Mouse (Mus musculus): ENCODE data around the gene Grik1. TPM values are rescaled to one million over a fixed set of nuclear protein-coding genes. Genes with fewer than 3 reads are reported as not detected.

Gene Grik1
- total RNA-seq, 2 experiments from 2014 or later, result 14.5 to 14.9 TPM

GRCm38 (mm10) chr16:87851550-87851949 lies 438.5 kb downstream of the Grik1 start:
- DNase-seq, result no peak

GRCm38 (mm10) chr16:87848799-87849198 lies 441.3 kb downstream of the Grik1 start:
- DNase-seq, result no peak

Other genes starting within 250 kb of the Grik1 start
- not detected for gene Cldn17, start 216.7 kb upstream of the Grik1 start, total RNA-seq (2021)